Mouse (Mus musculus) stomach, embryonic 14.5 days (tissue): ENCODE data around the gene Tceanc2. TPM values are rescaled to one million over a fixed set of nuclear protein-coding genes. Genes with fewer than 3 reads are reported as not detected.

Source experiments
- polyA plus RNA-seq: library from polyadenylated mRNA; unstranded; fragments of >200 nt; fragmentation: Nextera tagmentation; extraction: Ambion mirVana; gene quantifications from 2 replicates; pipeline ENCODE4 v1.2.1, GENCODE M21; 2014

The Tceanc2 gene
- polyA plus RNA-seq, 1 experiment from 2014 or later: 20.8 TPM

Other genes starting within 250 kb of the Tceanc2 start
- 110 and 111 TPM in 2 replicates for gene Mrpl37, start 112.2 kb downstream of the Tceanc2 start, polyA plus RNA-seq
- 4.9 and 7.4 TPM in 2 replicates for gene Cyb5rl, start 112.1 kb downstream of the Tceanc2 start, polyA plus RNA-seq
- gene Cdcp2, start 82.2 kb downstream of the Tceanc2 start, polyA plus RNA-seq: not detected in 2 replicates
- gene Tmem59, start 717 bp downstream of the Tceanc2 start, polyA plus RNA-seq: 384 and 395 TPM in 2 replicates
- gene Ldlrad1, start 30.1 kb upstream of the Tceanc2 start, polyA plus RNA-seq: not detected in 2 replicates
- gene Lrrc42, start 74.4 kb upstream of the Tceanc2 start, polyA plus RNA-seq: 67.6 and 70.4 TPM in 2 replicates
- 37.8 and 40.6 TPM in 2 replicates for gene Hspb11, start 74.5 kb upstream of the Tceanc2 start, polyA plus RNA-seq
- not detected in 2 replicates for gene Dio1, start 128.1 kb upstream of the Tceanc2 start, polyA plus RNA-seq
- gene Yipf1, start 135.2 kb upstream of the Tceanc2 start, polyA plus RNA-seq: 55.3 and 57.1 TPM in 2 replicates
- gene Ndc1, start 188.7 kb upstream of the Tceanc2 start, polyA plus RNA-seq: 35.5 and 37.3 TPM in 2 replicates